Mouse (Mus musculus) ES-E14 (cell line): ENCODE data around the gene Fam129c. TPM values are rescaled to one million over a fixed set of nuclear protein-coding genes. Genes with fewer than 3 reads are reported as not detected.

Experiments
- DNase-seq: peaks from one replicate; pipeline ENCODE4 v3.0.0-alpha.2; 2013; ENCODE audit warnings: low read depth, low spot score
- H3K27ac ChIP-seq: 2 replicates; pipeline ENCODE4 v1.5.1; 2012; ENCODE audit warnings: low read depth, mild to moderate bottlenecking, low read length, moderate library complexity, mixed read lengths; ENCODE audit not compliant: poor library complexity, insufficient read depth, severe bottlenecking
- H3K36me3 ChIP-seq: 2 replicates; pipeline ENCODE4 v1.6.1; 2012; ENCODE audit warnings: mild to moderate bottlenecking, low read length, moderate library complexity, mixed read lengths; ENCODE audit not compliant: control insufficient read depth, poor library complexity, insufficient read depth, severe bottlenecking
- H3K4me1 ChIP-seq, 2 experiments: fragments of 150-350 bp in 1 of 2; sonication (generic) in 1 of 2; 2 replicates each; pipeline ENCODE4 v1.6.1; 2012; ENCODE audit warnings: low read length in 2 of 2, mild to moderate bottlenecking in 1 of 2, mixed read lengths in 1 of 2; ENCODE audit not compliant: control insufficient read depth in 2 of 2, insufficient read depth in 2 of 2, poor library complexity in 1 of 2
- H3K4me3 ChIP-seq, 2 experiments: fragments of 150-350 bp in 1 of 2; sonication (generic) in 1 of 2; 2 replicates each; pipeline ENCODE4 v1.5.1; 2012; ENCODE audit warnings: low read length in 2 of 2, low read depth in 1 of 2, mild to moderate bottlenecking in 1 of 2, mixed read lengths in 1 of 2; ENCODE audit not compliant: insufficient read depth in 1 of 2, poor library complexity in 1 of 2, severe bottlenecking in 1 of 2
- H3K9ac ChIP-seq: 2 replicates; pipeline ENCODE4 v1.6.1; 2012; ENCODE audit warnings: low read depth, mild to moderate bottlenecking, low read length, mixed read lengths; ENCODE audit not compliant: poor library complexity, insufficient read depth, severe bottlenecking
- H3K9me3 ChIP-seq: fragments of 150-350 bp; sonication (generic); 2 replicates; pipeline ENCODE4 v1.6.1; 2012; ENCODE audit warnings: low read depth, mild to moderate bottlenecking, low read length; ENCODE audit not compliant: control insufficient read depth, insufficient read depth
- CHD2 ChIP-seq: IDR thresholded peaks from 2 replicates; pipeline ENCODE4 v1.6.1; 2014; ENCODE audit warnings: mild to moderate bottlenecking, low read depth, low read length, inconsistent platforms
- HCFC1 ChIP-seq: IDR thresholded peaks from 2 replicates; pipeline ENCODE4 v1.6.1; 2012; ENCODE audit warnings: low read length, inconsistent platforms, borderline replicate concordance; ENCODE audit not compliant: insufficient read depth
- MAFK ChIP-seq: IDR thresholded peaks from 2 replicates; pipeline ENCODE4 v1.6.1; 2014; ENCODE audit warnings: mild to moderate bottlenecking, low read depth, low read length, inconsistent platforms; ENCODE audit not compliant: insufficient read depth
- ZC3H11A ChIP-seq: IDR thresholded peaks from 2 replicates; pipeline ENCODE4 v1.6.1; 2012; ENCODE audit warnings: low read depth, mild to moderate bottlenecking, inconsistent platforms, low read length, borderline replicate concordance
- ZNF384 ChIP-seq: IDR thresholded peaks from 2 replicates; pipeline ENCODE4 v1.6.1; 2012; ENCODE audit warnings: low read depth, low read length, inconsistent platforms
- in situ Hi-C, 2 experiments: fragments of 600-800 bp; cut with MboI; formaldehyde crosslinking; loops; one replicate each; pipeline ENCODE4 v1.15.1; 2025; ENCODE audit warnings: low sequenced_read_pairs in 2 of 2, inconsistent platforms in 1 of 2; ENCODE audit not compliant: unreplicated experiment in 2 of 2
- total RNA-seq: library from RNA; depleted of rRNA; stranded (reverse); fragments of 300-350 nt; gene quantifications from 2 replicates; pipeline ENCODE4 v1.2.3, GENCODE M21; 2012; rRNA removed

The Fam129c gene
- 9.0 and 15.2 TPM in 2 replicates for total RNA-seq

DNA sequence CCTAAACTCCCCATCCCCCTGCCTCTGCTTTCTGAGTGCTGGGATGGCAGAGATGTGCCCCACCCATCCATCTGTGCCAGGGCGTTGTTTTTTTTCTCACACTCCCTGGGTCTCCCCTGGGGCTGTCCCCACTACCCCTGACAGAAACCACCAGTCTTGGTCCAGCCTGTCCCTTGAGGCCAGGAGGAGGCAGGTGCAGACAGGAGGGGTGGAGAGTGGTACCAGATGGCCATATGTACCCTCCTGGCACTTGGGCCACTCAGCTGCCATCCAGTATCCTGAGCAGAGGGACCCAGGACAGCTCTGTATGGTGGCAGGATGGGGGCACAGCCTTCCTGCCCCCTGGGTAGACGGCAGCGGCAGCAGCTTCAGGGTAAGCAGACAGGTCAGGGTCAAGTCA is at the start of gene Fam129c:
TSS of gene Fam129c (plus strand) at position 198 of the 400 bp plus-strand sequence.
- Histone ChIP-seq H3K4me3 (no peak within 1 kb of the TSS), H3K4me1 (peaks cover 0 to 6% of the 10 kb centered on the region in 2 experiments; a peak in 1 of 4 replicates), H3K9ac (no peak within 1 kb of the TSS), H3K36me3 (peaks cover 9% of the 10 kb centered on the region; the same call in 1 of the 2 replicates), H3K9me3 (no peaks in the 10 kb centered on the region), H3K27ac (no peak within 1 kb of the TSS)
- no peak for TF ChIP-seq ZNF384
- TF ChIP-seq HCFC1, result no peak
- no peak for TF ChIP-seq ZC3H11A
- TF ChIP-seq MAFK, result no peak
- no peak for TF ChIP-seq CHD2
- no peak for DNase-seq
- in situ Hi-C loops, result no loop called here

- in situ Hi-C loops, result no loop called here
- no peak overlapping the region for H3K9ac ChIP-seq
- no peak overlapping the region for H3K4me3 ChIP-seq
- peaks cover 8% of the 10 kb centered on the region; the same call in 1 of the 2 replicates for H3K36me3 ChIP-seq
- TF ChIP-seq ZNF384, result no peak
- TF ChIP-seq MAFK, result no peak
- no peak for TF ChIP-seq HCFC1
- H3K27ac ChIP-seq, result no peak overlapping the region
- no peaks in the 10 kb centered on the region for H3K9me3 ChIP-seq
- no peak for DNase-seq
- no peaks in the 10 kb centered on the region for H3K4me1 ChIP-seq
These were observed 46.7 kb upstream of the Fam129c start for GRCm38 (mm10) chr8:71550754-71551153.

DNA sequence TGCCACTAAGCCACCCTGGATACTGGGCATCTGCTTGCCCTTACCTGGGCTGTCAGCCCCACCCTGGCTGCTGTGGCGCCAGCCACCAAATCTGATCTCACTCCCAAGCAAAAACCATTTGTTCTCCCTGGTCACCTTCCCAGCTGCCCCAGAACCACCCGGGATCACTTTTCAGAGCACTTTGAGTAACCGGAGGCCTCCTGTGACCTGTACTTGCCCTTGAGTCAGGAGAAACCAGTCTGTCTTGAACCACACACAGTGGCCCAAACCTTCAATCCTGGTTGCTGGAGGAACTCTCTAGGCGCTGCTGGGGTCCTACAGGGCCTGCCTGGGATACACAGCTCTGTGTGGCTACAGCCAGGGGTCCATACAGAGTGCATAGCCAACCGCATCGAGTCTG is 44.7 kb upstream of the Fam129c start:
- no peak for DNase-seq
- TF ChIP-seq MAFK (no peak), ZC3H11A (no peak), ZNF384 (no peak), CHD2 (no peak), HCFC1 (no peak)
- Histone ChIP-seq H3K9me3 (no peaks in the 10 kb centered on the region), H3K4me1 (no peaks in the 10 kb centered on the region; a peak in 1 of 4 replicates), H3K36me3 (peaks cover 4% of the 10 kb centered on the region; the same call in 1 of the 2 replicates), H3K27ac (no peak overlapping the region), H3K4me3 (no peak overlapping the region), H3K9ac (no peak overlapping the region)
- in situ Hi-C loops, result no loop called here

- Histone ChIP-seq H3K36me3 (no peaks in the 10 kb centered on the region), H3K9me3 (no peaks in the 10 kb centered on the region), H3K9ac (no peak overlapping the region), H3K4me3 (no peak overlapping the region), H3K4me1 (no peaks in the 10 kb centered on the region; a peak in 1 of 4 replicates), H3K27ac (no peak overlapping the region)
- DNase-seq, result no peak
- in situ Hi-C loops, result no loop called here
- TF ChIP-seq MAFK (no peak), ZC3H11A (no peak), CHD2 (no peak), HCFC1 (no peak), ZNF384 (no peak)
These were observed 43.4 kb upstream of the Fam129c start for GRCm38 (mm10) chr8:71554001-71554400.

DNA sequence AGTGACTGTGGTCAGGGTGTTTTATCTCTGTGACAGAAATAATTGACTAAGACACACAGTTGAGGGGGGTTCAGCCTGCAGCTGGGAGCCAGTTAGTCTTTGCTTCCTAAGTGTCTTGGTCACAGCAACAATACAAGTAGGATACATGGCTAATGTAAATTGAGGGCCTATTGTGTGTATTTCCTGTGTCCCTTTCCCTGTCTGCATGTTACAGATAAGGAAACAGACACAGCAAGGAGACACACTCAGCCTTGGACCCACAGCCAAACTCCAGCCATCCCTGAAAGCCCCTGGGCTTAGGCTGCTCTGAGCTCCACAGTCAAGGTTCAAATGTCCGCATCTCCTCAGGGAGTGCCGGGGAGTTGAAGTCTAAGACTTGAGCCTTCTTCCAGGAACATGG is 42.8 kb upstream of the Fam129c start:
- in situ Hi-C loops, result no loop called here
- DNase-seq, result no peak
- Histone ChIP-seq H3K4me1 (no peaks in the 10 kb centered on the region; a peak in 1 of 4 replicates), H3K9me3 (no peaks in the 10 kb centered on the region), H3K4me3 (no peak overlapping the region), H3K36me3 (no peaks in the 10 kb centered on the region), H3K27ac (no peak overlapping the region), H3K9ac (no peak overlapping the region)
- no peak for TF ChIP-seq MAFK
- no peak for TF ChIP-seq ZC3H11A
- TF ChIP-seq CHD2, result no peak
- TF ChIP-seq HCFC1, result no peak
- TF ChIP-seq ZNF384, result no peak
